Mouse (Mus musculus): Measurements from ENCODE around the gene Fabp3. TPM values are rescaled to one million over a fixed set of nuclear protein-coding genes. Genes with fewer than 3 reads are reported as not detected.

Gene Fabp3
- polyA plus RNA-seq, 1 experiment = 222 TPM

- peak overlapping the region; percentile 45 for H3K27ac ChIP-seq (ENCODE audit: control insufficient read depth, insufficient read depth, low read length)
- DNase-seq = no peak
- H3K4me1 ChIP-seq (replicated peaks; ENCODE audit: control insufficient read depth, insufficient read depth, low read length) = peaks cover 5% of the 10 kb centered on the region
- no peaks in the 10 kb centered on the region for H3K27me3 ChIP-seq (ENCODE audit: control insufficient read depth, insufficient read depth, low read length)
- peak overlapping the region; percentile 77 for H3K4me3 ChIP-seq (ENCODE audit: control insufficient read depth, insufficient read depth, low read length)
- WGBS = under 1% methylated on average over 19 of the region's 19 CpGs
- H3K36me3 ChIP-seq (ENCODE audit: control insufficient read depth, insufficient read depth, low read length) = peaks cover 14% of the 10 kb centered on the region
- TF ChIP-seq CTCF (IDR thresholded peaks at IDR 0.05; ENCODE audit: borderline replicate concordance, control insufficient read depth, extremely low read depth, insufficient read depth, low read length, poor library complexity) = no peak
- no peak for TF ChIP-seq POLR2A (IDR thresholded peaks at IDR 0.05; ENCODE audit: control insufficient read depth, extremely low read depth, insufficient read depth, low read length, poor library complexity)
These were observed 51.8 kb downstream of the Fabp3 start for GRCm38 (mm10) chr4:130360238-130360590.

Other genes starting within 250 kb of the Fabp3 start
- 103 and 105 TPM in 2 replicates for gene Pef1, start 206.0 kb upstream of the Fabp3 start, polyA plus RNA-seq (2012; rRNA removed)
- gene Hcrtr1, start 169.2 kb upstream of the Fabp3 start, polyA plus RNA-seq (2012; rRNA removed) = 0.30 and 1.1 TPM in 2 replicates
- gene Tinagl1, start 133.5 kb upstream of the Fabp3 start, polyA plus RNA-seq (2012; rRNA removed) = 32.7 and 40.3 TPM in 2 replicates
- gene Gm853, start 86.2 kb upstream of the Fabp3 start, polyA plus RNA-seq (2012; rRNA removed) = 0.13 and 0.32 TPM in 2 replicates
- 13.3 and 16.5 TPM in 2 replicates for gene Serinc2, start 29.4 kb upstream of the Fabp3 start, polyA plus RNA-seq (2012; rRNA removed)
- gene Gm10570, start 79 bp downstream of the Fabp3 start, polyA plus RNA-seq (2012; rRNA removed) = 0.46 TPM in 1 of 2 replicates, not detected in the other
- 34.3 and 36.8 TPM in 2 replicates for gene Zcchc17, start 51.3 kb downstream of the Fabp3 start, polyA plus RNA-seq (2012; rRNA removed)
- gene Snrnp40, start 51.5 kb downstream of the Fabp3 start, polyA plus RNA-seq (2012; rRNA removed) = 78.4 and 83.6 TPM in 2 replicates